Mouse (Mus musculus): ENCODE results near the gene Fat3. TPM values are rescaled to one million over a fixed set of nuclear protein-coding genes. Genes with fewer than 3 reads are reported as not detected.

Gene Fat3
- polyA plus RNA-seq, 1 experiment from 2014 or later, result 3.4 TPM

- ATAC-seq (ENCODE audit: insufficient number of reproducible peaks, insufficient read depth, low FRiP score, low TSS enrichment, low read depth), result no peak
- Histone ChIP-seq H3K27me3 (no peaks in the 10 kb centered on the region), H3K4me2 (no peak overlapping the region), H3K9ac (no peak overlapping the region), H3K27ac (no peak overlapping the region), H3K9me3 (no peaks in the 10 kb centered on the region), H3K36me3 (no peaks in the 10 kb centered on the region), H3K4me3 (no peak overlapping the region), H3K4me1 (peaks cover 12% of the 10 kb centered on the region; the same call in 1 of the 2 replicates)
Observed at GRCm38 (mm10) chr9:16306222-16306621, 194.9 kb downstream of the Fat3 start.

- H3K9ac ChIP-seq, result no peak overlapping the region
- no peaks in the 10 kb centered on the region for H3K27me3 ChIP-seq
- no peak overlapping the region for H3K4me2 ChIP-seq
- peak overlapping the region; percentile 28; the same call in 1 of the 2 replicates for H3K27ac ChIP-seq
- H3K36me3 ChIP-seq, result no peaks in the 10 kb centered on the region
- H3K4me1 ChIP-seq, result peaks cover 10% of the 10 kb centered on the region; the same call in 1 of the 2 replicates
- 81% methylated on average over 2 of the region's 2 CpGs for WGBS
- no peak for ATAC-seq (ENCODE audit: insufficient number of reproducible peaks, insufficient read depth, low FRiP score, low TSS enrichment, low read depth)
- H3K4me3 ChIP-seq, result no peak overlapping the region
- H3K9me3 ChIP-seq, result no peaks in the 10 kb centered on the region
Observed at GRCm38 (mm10) chr9:16305396-16306086, 195.5 kb downstream of the Fat3 start.

GRCm38 (mm10) chr9:16304949-16305348, 196.1 kb downstream of the Fat3 start:
- Histone ChIP-seq H3K4me2 (no peak overlapping the region), H3K36me3 (no peaks in the 10 kb centered on the region), H3K27ac (no peak overlapping the region), H3K9me3 (no peaks in the 10 kb centered on the region), H3K9ac (no peak overlapping the region), H3K27me3 (no peaks in the 10 kb centered on the region), H3K4me3 (no peak overlapping the region), H3K4me1 (peaks cover 10% of the 10 kb centered on the region; the same call in 1 of the 2 replicates)
- no peak for ATAC-seq (ENCODE audit: insufficient number of reproducible peaks, insufficient read depth, low FRiP score, low TSS enrichment, low read depth)
- WGBS, result 53% methylated on average over 2 of the region's 2 CpGs

GRCm38 (mm10) chr9:16302484-16302883, 198.6 kb downstream of the Fat3 start:
- WGBS, result 42% methylated on average over 3 of the region's 3 CpGs
- H3K9ac ChIP-seq, result no peak overlapping the region
- no peaks in the 10 kb centered on the region for H3K27me3 ChIP-seq
- H3K4me3 ChIP-seq, result no peak overlapping the region
- no peaks in the 10 kb centered on the region for H3K36me3 ChIP-seq
- H3K27ac ChIP-seq, result no peak overlapping the region
- no peak for ATAC-seq (ENCODE audit: insufficient number of reproducible peaks, insufficient read depth, low FRiP score, low TSS enrichment, low read depth)
- peaks cover 10% of the 10 kb centered on the region; the same call in 1 of the 2 replicates for H3K4me1 ChIP-seq
- no peaks in the 10 kb centered on the region for H3K9me3 ChIP-seq
- no peak overlapping the region for H3K4me2 ChIP-seq

GRCm38 (mm10) chr9:16297935-16298334, 203.2 kb downstream of the Fat3 start:
- Histone ChIP-seq H3K4me2 (no peak overlapping the region), H3K27me3 (no peaks in the 10 kb centered on the region), H3K9ac (no peak overlapping the region), H3K9me3 (no peaks in the 10 kb centered on the region), H3K4me1 (no peaks in the 10 kb centered on the region), H3K36me3 (no peaks in the 10 kb centered on the region), H3K4me3 (no peak overlapping the region), H3K27ac (no peak overlapping the region)
- WGBS, result 75% methylated on average over 3 of the region's 3 CpGs
- no peak for ATAC-seq (ENCODE audit: insufficient number of reproducible peaks, insufficient read depth, low FRiP score, low TSS enrichment, low read depth)

GRCm38 (mm10) chr9:16293928-16294806, 206.9 kb downstream of the Fat3 start:
- Histone ChIP-seq H3K9me3 (no peaks in the 10 kb centered on the region), H3K36me3 (no peaks in the 10 kb centered on the region), H3K4me1 (no peaks in the 10 kb centered on the region), H3K27ac (no peak overlapping the region), H3K4me3 (no peak overlapping the region), H3K9ac (no peak overlapping the region), H3K27me3 (no peaks in the 10 kb centered on the region), H3K4me2 (no peak overlapping the region)
- no peak for ATAC-seq (ENCODE audit: insufficient number of reproducible peaks, insufficient read depth, low FRiP score, low TSS enrichment, low read depth)
- 74% methylated on average over 6 of the region's 6 CpGs for WGBS

- Histone ChIP-seq H3K36me3 (no peaks in the 10 kb centered on the region), H3K4me3 (no peak overlapping the region), H3K4me1 (no peaks in the 10 kb centered on the region), H3K4me2 (no peak overlapping the region), H3K9me3 (no peaks in the 10 kb centered on the region), H3K27ac (no peak overlapping the region), H3K9ac (no peak overlapping the region), H3K27me3 (no peaks in the 10 kb centered on the region)
- no peak for ATAC-seq (ENCODE audit: insufficient number of reproducible peaks, insufficient read depth, low FRiP score, low TSS enrichment, low read depth)
- WGBS, result 71% methylated on average over 2 of the region's 2 CpGs
Observed at GRCm38 (mm10) chr9:16292492-16292891, 208.6 kb downstream of the Fat3 start.

GRCm38 (mm10) chr9:16290911-16291310, 210.2 kb downstream of the Fat3 start:
- WGBS, result 78% methylated on average over 2 of the region's 2 CpGs
- Histone ChIP-seq H3K4me2 (no peak overlapping the region), H3K36me3 (no peaks in the 10 kb centered on the region), H3K27ac (no peak overlapping the region), H3K27me3 (no peaks in the 10 kb centered on the region), H3K4me1 (no peaks in the 10 kb centered on the region), H3K4me3 (no peak overlapping the region), H3K9ac (no peak overlapping the region), H3K9me3 (no peaks in the 10 kb centered on the region)
- no peak for ATAC-seq (ENCODE audit: insufficient number of reproducible peaks, insufficient read depth, low FRiP score, low TSS enrichment, low read depth)

- Histone ChIP-seq H3K4me3 (no peak overlapping the region), H3K27me3 (no peaks in the 10 kb centered on the region), H3K4me2 (no peak overlapping the region), H3K27ac (no peak overlapping the region), H3K36me3 (no peaks in the 10 kb centered on the region), H3K9me3 (no peaks in the 10 kb centered on the region), H3K9ac (no peak overlapping the region), H3K4me1 (no peaks in the 10 kb centered on the region)
- 80% methylated on average over 1 of the region's 1 CpGs for WGBS
- no peak for ATAC-seq (ENCODE audit: insufficient number of reproducible peaks, insufficient read depth, low FRiP score, low TSS enrichment, low read depth)
Observed at GRCm38 (mm10) chr9:16283033-16283432, 218.1 kb downstream of the Fat3 start.

- H3K27ac ChIP-seq, result no peak overlapping the region
- no peaks in the 10 kb centered on the region for H3K4me1 ChIP-seq
- no peak overlapping the region for H3K4me2 ChIP-seq
- H3K4me3 ChIP-seq, result no peak overlapping the region
- H3K9me3 ChIP-seq, result no peaks in the 10 kb centered on the region
- H3K9ac ChIP-seq, result no peak overlapping the region
- no peaks in the 10 kb centered on the region for H3K27me3 ChIP-seq
- H3K36me3 ChIP-seq, result no peaks in the 10 kb centered on the region
- no peak for ATAC-seq (ENCODE audit: insufficient number of reproducible peaks, insufficient read depth, low FRiP score, low TSS enrichment, low read depth)
Observed at GRCm38 (mm10) chr9:16282291-16282804, 218.7 kb downstream of the Fat3 start.

GRCm38 (mm10) chr9:16275589-16275988, 225.5 kb downstream of the Fat3 start:
- H3K9me3 ChIP-seq, result no peaks in the 10 kb centered on the region
- H3K4me3 ChIP-seq, result no peak overlapping the region
- ATAC-seq (ENCODE audit: insufficient number of reproducible peaks, insufficient read depth, low FRiP score, low TSS enrichment, low read depth), result no peak
- no peaks in the 10 kb centered on the region for H3K4me1 ChIP-seq
- H3K27ac ChIP-seq, result no peak overlapping the region
- WGBS, result 53% methylated on average over 2 of the region's 2 CpGs
- no peak overlapping the region for H3K4me2 ChIP-seq
- no peaks in the 10 kb centered on the region for H3K27me3 ChIP-seq
- no peaks in the 10 kb centered on the region for H3K36me3 ChIP-seq
- no peak overlapping the region for H3K9ac ChIP-seq

- H3K9ac ChIP-seq, result no peak overlapping the region
- 63% methylated on average over 4 of the region's 4 CpGs for WGBS
- no peak for ATAC-seq (ENCODE audit: insufficient number of reproducible peaks, insufficient read depth, low FRiP score, low TSS enrichment, low read depth)
Observed at GRCm38 (mm10) chr9:16274130-16274529, 227.0 kb downstream of the Fat3 start.

More at GRCm38 (mm10) chr9:16274130-16274529, 227.0 kb downstream of the Fat3 start:
- no peaks in the 10 kb centered on the region for H3K36me3 ChIP-seq
- no peaks in the 10 kb centered on the region for H3K9me3 ChIP-seq
- no peak overlapping the region for H3K4me3 ChIP-seq
- H3K27ac ChIP-seq, result no peak overlapping the region
- H3K4me1 ChIP-seq, result no peaks in the 10 kb centered on the region
- no peaks in the 10 kb centered on the region for H3K27me3 ChIP-seq
- no peak overlapping the region for H3K4me2 ChIP-seq
